Mouse (Mus musculus): ENCODE data around the gene Os9. TPM values are rescaled to one million over a fixed set of nuclear protein-coding genes. Genes with fewer than 3 reads are reported as not detected.

Os9 gene
- polyA plus RNA-seq, 1 experiment from 2014 or later, result 81.4 TPM

DNA sequence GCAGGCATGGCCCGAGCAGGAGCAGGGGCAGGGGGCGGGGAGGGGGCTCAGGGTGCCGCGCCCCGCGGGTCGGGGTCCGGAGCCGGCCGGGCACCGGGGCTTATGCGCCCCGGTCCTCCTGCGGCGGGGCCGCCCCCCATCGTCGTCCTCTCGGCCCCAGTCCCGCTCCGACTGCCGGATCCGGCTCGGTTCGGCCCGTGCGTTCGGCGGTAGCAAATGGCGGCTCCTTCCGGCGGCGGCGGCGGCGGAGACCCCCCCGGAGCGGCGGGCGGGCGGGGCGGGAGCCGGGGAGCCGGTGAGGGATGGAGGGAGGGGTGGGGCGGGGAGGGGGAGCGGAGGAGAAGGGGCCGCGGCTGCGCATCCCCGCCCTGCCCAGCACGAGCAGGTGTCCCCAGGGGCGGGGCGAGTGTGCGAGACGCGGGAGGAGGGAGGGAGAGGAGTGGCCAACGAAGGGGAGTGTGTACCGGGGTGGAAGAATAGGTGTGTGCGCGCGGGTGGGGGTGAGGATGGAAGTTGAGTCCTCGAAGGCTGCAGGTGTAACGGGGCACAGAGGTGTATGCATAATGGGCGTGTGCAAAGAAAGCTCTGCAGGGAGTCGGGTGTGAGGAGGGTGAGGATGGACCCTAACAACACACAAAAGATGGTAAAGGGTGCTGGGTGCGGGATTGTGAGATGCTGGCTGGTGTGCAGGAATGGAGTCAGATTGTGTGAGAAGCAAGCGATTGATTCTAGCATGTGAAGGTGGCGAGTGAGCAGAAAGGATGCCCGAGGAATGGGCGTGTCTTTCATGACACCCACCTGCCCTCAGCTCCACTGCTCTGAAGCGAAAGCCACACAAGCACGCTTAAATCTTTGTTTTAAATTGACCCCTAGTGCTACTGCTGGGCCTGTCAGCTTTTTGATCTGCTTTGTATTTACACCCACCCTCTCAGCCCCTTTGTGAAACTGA, 60.7 kb downstream of the Os9 start, which contains the start of gene March9:
Gene March9 (minus strand): TSS at position 217 of the 949 bp plus-strand sequence.
- peak within 1 kb of the TSS; percentile 67 for H3K4me3 ChIP-seq (ENCODE audit: low read depth, low read length)
- peaks cover 39% of the 10 kb centered on the region for H3K27me3 ChIP-seq (ENCODE audit: insufficient read depth, low read length)
- H3K36me3 ChIP-seq (replicated peaks; ENCODE audit: insufficient read depth, low read length), result peaks cover 1% of the 10 kb centered on the region; the same call in 1 of the 2 replicates
- H3K4me2 ChIP-seq (ENCODE audit: low read depth, low read length), result peak within 1 kb of the TSS; percentile 98
- no peaks in the 10 kb centered on the region for H3K9me3 ChIP-seq (ENCODE audit: low read length)
- peak within 1 kb of the TSS; percentile 54 for H3K9ac ChIP-seq (replicated peaks)
- TF ChIP-seq EP300 (IDR thresholded peaks at IDR 0.05; ENCODE audit: low read depth) (no peak), CTCF (IDR thresholded peaks at IDR 0.05; ENCODE audit: low read depth) (no peak)
- no peak within 1 kb of the TSS for H3K27ac ChIP-seq (ENCODE audit: low read depth)
- WGBS (ENCODE audit: insufficient replicate concordance), result 3% methylated on average over 38 of the region's 72 CpGs
- H3K4me1 ChIP-seq (ENCODE audit: insufficient read depth), result peaks cover 28% of the 10 kb centered on the region
- DNase-seq, result peak; percentile 70
- no peak for ATAC-seq

DNA sequence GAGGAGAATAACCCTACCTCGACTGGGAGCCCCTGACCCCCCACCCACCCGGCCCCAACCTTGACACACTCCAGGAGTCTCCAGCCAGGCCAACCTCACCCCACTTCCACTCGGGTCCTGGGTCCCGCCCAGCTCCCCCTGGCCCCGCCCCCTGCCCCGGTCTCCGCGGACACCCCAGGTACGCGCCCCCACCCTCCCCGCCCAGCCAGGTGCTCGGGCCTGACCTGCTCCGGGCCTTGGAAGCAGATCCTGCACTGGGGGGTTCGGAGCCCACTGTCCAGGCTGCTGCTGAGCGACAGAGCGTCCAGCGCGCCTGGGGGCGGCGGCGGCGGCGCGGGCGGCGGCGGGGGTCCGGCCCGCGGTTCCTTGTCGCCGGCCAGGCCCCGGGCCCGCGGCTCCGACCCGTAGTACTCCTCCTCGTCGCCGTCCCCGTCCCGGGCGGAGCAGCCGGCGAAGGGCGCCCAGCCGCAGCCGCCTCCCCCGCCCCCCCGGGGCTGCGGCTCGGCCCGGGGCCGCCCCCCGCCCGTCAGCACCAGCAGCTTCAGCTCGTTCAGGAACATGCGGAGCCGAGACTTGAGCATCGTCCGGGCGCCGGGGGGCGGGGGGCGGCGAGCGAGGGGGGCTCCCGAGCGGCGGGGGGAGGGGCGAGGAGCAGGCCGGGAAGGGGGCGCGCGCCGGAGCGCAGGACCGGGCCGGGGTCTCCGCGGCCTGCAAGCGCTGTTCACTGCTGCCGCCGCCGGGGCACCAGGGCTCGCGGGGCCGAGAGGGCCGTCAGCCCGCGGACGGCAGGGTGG, 61.6 kb downstream of the Os9 start:
- Histone ChIP-seq H3K4me1 (ENCODE audit: insufficient read depth) (peaks cover 23% of the 10 kb centered on the region), H3K36me3 (replicated peaks; ENCODE audit: insufficient read depth, low read length) (no peaks in the 10 kb centered on the region), H3K27ac (ENCODE audit: low read depth) (no peak overlapping the region), H3K4me2 (ENCODE audit: low read depth, low read length) (peak overlapping the region; percentile 98), H3K9me3 (ENCODE audit: low read length) (no peaks in the 10 kb centered on the region), H3K9ac (replicated peaks) (peak overlapping the region; percentile 54), H3K4me3 (ENCODE audit: low read depth, low read length) (peak overlapping the region; percentile 67), H3K27me3 (ENCODE audit: insufficient read depth, low read length) (peaks cover 45% of the 10 kb centered on the region)
- ATAC-seq (no peak), DNase-seq (peak; percentile 39)
- WGBS (ENCODE audit: insufficient replicate concordance), result 3% methylated on average over 12 of the region's 92 CpGs
- no peak for TF ChIP-seq EP300 (IDR thresholded peaks at IDR 0.05; ENCODE audit: low read depth)
- no peak for TF ChIP-seq CTCF (IDR thresholded peaks at IDR 0.05; ENCODE audit: low read depth)

DNA sequence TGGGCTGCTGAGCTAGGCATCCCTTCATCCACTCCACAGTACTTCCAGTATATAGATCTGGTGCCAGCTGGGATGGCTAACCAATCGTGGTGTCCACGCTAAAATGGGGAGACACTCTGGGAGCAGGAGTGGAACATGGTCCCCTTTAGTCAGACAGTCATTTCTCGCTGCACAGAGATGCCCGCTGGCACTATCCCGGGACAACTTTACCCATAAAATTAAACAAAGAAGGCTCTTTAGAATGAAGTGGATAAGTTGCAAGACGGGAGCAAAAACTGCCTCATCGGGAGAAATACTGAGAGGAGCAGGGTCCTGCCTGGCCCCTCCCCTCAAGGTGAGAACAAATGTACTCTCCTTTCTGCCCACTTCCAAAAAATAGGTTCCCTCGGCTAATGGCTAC, 62.2 kb downstream of the Os9 start:
- 10% methylated on average over 8 of the region's 8 CpGs for WGBS (ENCODE audit: insufficient replicate concordance)
- Histone ChIP-seq H3K27me3 (ENCODE audit: insufficient read depth, low read length) (peaks cover 46% of the 10 kb centered on the region), H3K4me1 (ENCODE audit: insufficient read depth) (peaks cover 20% of the 10 kb centered on the region), H3K27ac (ENCODE audit: low read depth) (no peak overlapping the region), H3K4me2 (ENCODE audit: low read depth, low read length) (peak overlapping the region; percentile 98; the same call in 1 of the 2 replicates), H3K4me3 (ENCODE audit: low read depth, low read length) (peak overlapping the region; percentile 67; the same call in 1 of the 2 replicates), H3K9ac (replicated peaks) (peak overlapping the region; percentile 54; the same call in 1 of the 2 replicates), H3K36me3 (replicated peaks; ENCODE audit: insufficient read depth, low read length) (no peaks in the 10 kb centered on the region), H3K9me3 (ENCODE audit: low read length) (no peaks in the 10 kb centered on the region)
- no peak for DNase-seq
- no peak for TF ChIP-seq CTCF (IDR thresholded peaks at IDR 0.05; ENCODE audit: low read depth)
- no peak for TF ChIP-seq EP300 (IDR thresholded peaks at IDR 0.05; ENCODE audit: low read depth)
- no peak for ATAC-seq

DNA sequence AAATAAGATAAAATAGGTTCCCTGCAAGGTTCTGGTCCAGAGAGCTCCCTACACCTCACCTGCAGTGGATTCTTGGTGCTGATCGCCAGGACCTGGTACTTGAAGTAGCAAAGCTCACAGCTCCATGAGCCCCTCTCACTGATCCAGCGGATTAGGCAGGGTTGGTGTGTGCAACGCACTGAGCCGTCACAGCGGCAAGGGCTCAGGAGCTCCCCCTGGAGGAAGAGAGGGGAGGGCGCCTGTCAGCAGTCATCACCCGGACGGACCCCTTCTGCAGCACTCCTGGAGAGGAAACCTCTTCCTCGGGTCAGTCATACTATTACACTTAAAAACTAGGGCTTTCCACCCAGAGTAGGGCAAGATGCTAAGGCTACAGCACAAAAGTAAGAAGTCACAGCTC, 62.8 kb downstream of the Os9 start:
- H3K27ac ChIP-seq (ENCODE audit: low read depth), result no peak overlapping the region
- no peaks in the 10 kb centered on the region for H3K36me3 ChIP-seq (replicated peaks; ENCODE audit: insufficient read depth, low read length)
- H3K27me3 ChIP-seq (ENCODE audit: insufficient read depth, low read length), result peaks cover 48% of the 10 kb centered on the region
- no peak overlapping the region for H3K4me3 ChIP-seq (ENCODE audit: low read depth, low read length)
- no peak overlapping the region for H3K9ac ChIP-seq (replicated peaks)
- no peak overlapping the region for H3K4me2 ChIP-seq (ENCODE audit: low read depth, low read length)
- WGBS (ENCODE audit: insufficient replicate concordance), result 5% methylated on average over 9 of the region's 9 CpGs
- TF ChIP-seq EP300 (IDR thresholded peaks at IDR 0.05; ENCODE audit: low read depth) (no peak), CTCF (IDR thresholded peaks at IDR 0.05; ENCODE audit: low read depth) (peak; percentile 96)
- peaks cover 20% of the 10 kb centered on the region for H3K4me1 ChIP-seq (ENCODE audit: insufficient read depth)
- DNase-seq (peak; percentile 82), ATAC-seq (peak; percentile 37; the same call in 1 of the 2 replicates)
- H3K9me3 ChIP-seq (ENCODE audit: low read length), result no peaks in the 10 kb centered on the region

DNA sequence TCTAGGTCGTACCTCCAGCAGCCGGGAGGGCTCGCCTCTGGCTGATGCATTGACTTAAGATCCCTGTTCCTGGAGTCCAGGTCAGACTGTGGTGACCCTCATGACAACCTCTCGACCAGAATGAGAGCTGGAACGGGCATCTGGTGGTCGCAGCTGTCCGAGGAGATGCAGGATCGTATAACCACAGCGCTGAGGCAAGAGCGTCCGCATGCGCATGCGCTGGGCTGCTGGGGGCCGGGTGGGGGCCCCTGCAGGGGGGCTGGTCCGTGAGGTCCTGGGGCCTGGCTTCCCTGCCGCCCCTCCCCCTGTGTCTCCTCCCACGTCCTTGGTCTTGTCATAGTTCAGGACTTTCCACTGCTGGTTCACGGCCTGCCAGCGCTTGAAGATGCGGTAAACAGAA, 64.4 kb downstream of the Os9 start:
- Histone ChIP-seq H3K4me1 (ENCODE audit: insufficient read depth) (peaks cover 13% of the 10 kb centered on the region; the same call in 1 of the 2 replicates), H3K36me3 (replicated peaks; ENCODE audit: insufficient read depth, low read length) (no peaks in the 10 kb centered on the region), H3K9me3 (ENCODE audit: low read length) (no peaks in the 10 kb centered on the region), H3K9ac (replicated peaks) (no peak overlapping the region), H3K4me2 (ENCODE audit: low read depth, low read length) (no peak overlapping the region), H3K27ac (ENCODE audit: low read depth) (no peak overlapping the region), H3K27me3 (ENCODE audit: insufficient read depth, low read length) (peaks cover 49% of the 10 kb centered on the region), H3K4me3 (ENCODE audit: low read depth, low read length) (no peak overlapping the region)
- TF ChIP-seq EP300 (IDR thresholded peaks at IDR 0.05; ENCODE audit: low read depth), result no peak
- no peak for TF ChIP-seq CTCF (IDR thresholded peaks at IDR 0.05; ENCODE audit: low read depth)
- ATAC-seq (no peak), DNase-seq (no peak)
- WGBS (ENCODE audit: insufficient replicate concordance), result 86% methylated on average over 20 of the region's 20 CpGs

DNA sequence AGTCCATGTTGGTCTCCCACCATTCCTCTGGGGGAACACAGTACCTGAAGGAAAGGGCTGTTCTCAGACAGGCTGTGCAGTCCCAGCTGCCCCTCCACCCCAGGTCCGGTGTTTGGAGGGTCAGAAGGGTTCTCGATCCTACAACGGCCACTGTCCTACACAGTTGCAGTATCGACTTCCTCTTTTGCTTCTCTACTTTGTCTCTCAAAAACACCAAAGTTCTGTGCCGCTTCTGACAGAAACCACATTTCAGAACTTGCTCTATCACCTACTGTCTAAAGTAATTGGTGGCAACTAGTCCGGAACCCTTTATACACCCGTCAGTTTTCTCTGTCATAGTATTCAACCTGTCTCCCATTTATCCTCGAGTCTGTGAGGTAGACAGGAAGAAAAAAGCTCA, 65.5 kb downstream of the Os9 start:
- TF ChIP-seq EP300 (IDR thresholded peaks at IDR 0.05; ENCODE audit: low read depth), result no peak
- TF ChIP-seq CTCF (IDR thresholded peaks at IDR 0.05; ENCODE audit: low read depth), result no peak
- Histone ChIP-seq H3K4me1 (ENCODE audit: insufficient read depth) (peaks cover 13% of the 10 kb centered on the region; the same call in 1 of the 2 replicates), H3K9me3 (ENCODE audit: low read length) (no peaks in the 10 kb centered on the region), H3K4me2 (ENCODE audit: low read depth, low read length) (no peak overlapping the region), H3K4me3 (ENCODE audit: low read depth, low read length) (no peak overlapping the region), H3K9ac (replicated peaks) (no peak overlapping the region), H3K27ac (ENCODE audit: low read depth) (no peak overlapping the region), H3K27me3 (ENCODE audit: insufficient read depth, low read length) (peaks cover 47% of the 10 kb centered on the region), H3K36me3 (replicated peaks; ENCODE audit: insufficient read depth, low read length) (no peaks in the 10 kb centered on the region)
- ATAC-seq (no peak), DNase-seq (no peak)
- WGBS (ENCODE audit: insufficient replicate concordance), result 45% methylated on average over 8 of the region's 8 CpGs
